Mouse (Mus musculus) heart, postnatal 0 days (tissue): ENCODE measurements at regions not wholly inside any gene's neighbourhood (a gene's known extent, or its start where the extent isn't known, plus 50 kb on each side); places are given as distances from the start of the nearest gene placed in this dataset.

Source experiments
- ATAC-seq: fragments of 200-750 bp; cut with Nextera tagmentation; 2 replicates; pipeline ENCODE4 v1.8.0; 2017; ENCODE audit warnings: low read depth, moderate number of reproducible peaks, moderate library complexity; ENCODE audit not compliant: insufficient read depth
- DNase-seq: peaks from one replicate; pipeline ENCODE4 v3.0.0-alpha.2; 2016; ENCODE audit warnings: low spot score
- H3K27ac ChIP-seq: fragments of 300-500 bp; sonication (generic); 2 replicates; pipeline ENCODE4 v1.5.1; 2014; ENCODE audit warnings: low read depth, mild to moderate bottlenecking
- H3K27me3 ChIP-seq: fragments of 300-500 bp; sonication (generic); 2 replicates; pipeline ENCODE4 v1.6.1; 2014; ENCODE audit warnings: low read length, mixed read lengths; ENCODE audit not compliant: control insufficient read depth, insufficient read depth
- H3K36me3 ChIP-seq: fragments of 300-500 bp; sonication (generic); replicated peaks from 2 replicates; pipeline ENCODE4 v1.6.1; 2014; ENCODE audit warnings: low read length, mixed read lengths; ENCODE audit not compliant: control insufficient read depth, insufficient read depth
- H3K4me1 ChIP-seq: fragments of 300-500 bp; sonication (generic); 2 replicates; pipeline ENCODE4 v1.6.1; 2014; ENCODE audit warnings: antibody characterized with exemption; ENCODE audit not compliant: control insufficient read depth, insufficient read depth
- H3K4me2 ChIP-seq: fragments of 300-500 bp; sonication (generic); 2 replicates; pipeline ENCODE4 v1.6.1; 2014; ENCODE audit warnings: low read depth, mild to moderate bottlenecking, low read length, moderate library complexity
- H3K4me3 ChIP-seq: fragments of 300-500 bp; sonication (generic); 2 replicates; pipeline ENCODE4 v1.5.1; 2014; ENCODE audit warnings: low read depth, low read length
- H3K9ac ChIP-seq: fragments of 300-500 bp; sonication (generic); replicated peaks from 2 replicates; pipeline ENCODE4 v1.6.1; 2014; ENCODE audit warnings: low read depth, low read length, mixed read lengths
- H3K9me3 ChIP-seq: fragments of 300-500 bp; sonication (generic); replicated peaks from 2 replicates; pipeline ENCODE4 v1.6.1; 2016; ENCODE audit warnings: low read length; ENCODE audit not compliant: control insufficient read depth
- CTCF ChIP-seq: IDR thresholded peaks from 2 replicates; pipeline ENCODE4 v1.5.1; 2016; ENCODE audit warnings: antibody characterized with exemption, control low read depth, low read depth
- EP300 ChIP-seq: IDR thresholded peaks from 2 replicates; pipeline ENCODE4 v1.6.1; 2016; ENCODE audit warnings: antibody characterized with exemption, low read depth
- WGBS: fragments of 180-500 bp; shearing (Covaris S2); extraction: QIAGEN DNeasy Blood & Tissue Kit; methylation state at CpG from one replicate; pipeline ENCODE4 v1.1.7; 2014; 5-methylcytosine and 5-hydroxymethylcytosine counted together

- H3K9me3 ChIP-seq = no peaks in the 10 kb centered on the region
- H3K27me3 ChIP-seq = no peaks in the 10 kb centered on the region
- no peak overlapping the region for H3K4me3 ChIP-seq
- H3K9ac ChIP-seq = no peak overlapping the region
- no peak overlapping the region for H3K27ac ChIP-seq
- ATAC-seq (no peak), DNase-seq (no peak)
- no peak overlapping the region for H3K4me2 ChIP-seq
- no peaks in the 10 kb centered on the region for H3K4me1 ChIP-seq
- 62% methylated on average over 2 of the region's 2 CpGs for WGBS
- TF ChIP-seq EP300 (no peak), CTCF (no peak)
- H3K36me3 ChIP-seq = no peaks in the 10 kb centered on the region
Measured at GRCm38 (mm10) chr4:95303337-95303736, 251.3 kb upstream of the Jun start.

- TF ChIP-seq EP300 (no peak), CTCF (no peak)
- 90% methylated on average over 1 of the region's 1 CpGs for WGBS
- no peak overlapping the region for H3K27ac ChIP-seq
- ATAC-seq (no peak), DNase-seq (no peak)
- no peak overlapping the region for H3K4me3 ChIP-seq
- H3K9me3 ChIP-seq = no peaks in the 10 kb centered on the region
- no peaks in the 10 kb centered on the region for H3K4me1 ChIP-seq
- no peak overlapping the region for H3K4me2 ChIP-seq
- no peaks in the 10 kb centered on the region for H3K36me3 ChIP-seq
- H3K9ac ChIP-seq = no peak overlapping the region
- no peaks in the 10 kb centered on the region for H3K27me3 ChIP-seq
Measured at GRCm38 (mm10) chr4:95304006-95304405, 252.0 kb upstream of the Jun start.

- no peak overlapping the region for H3K4me2 ChIP-seq
- no peaks in the 10 kb centered on the region for H3K27me3 ChIP-seq
- no peak for ATAC-seq
- no peaks in the 10 kb centered on the region for H3K9me3 ChIP-seq
- no peaks in the 10 kb centered on the region for H3K36me3 ChIP-seq
- no peak for TF ChIP-seq EP300
- TF ChIP-seq CTCF = no peak
- no peak overlapping the region for H3K9ac ChIP-seq
- WGBS = 85% methylated on average over 2 of the region's 2 CpGs
- H3K4me3 ChIP-seq = no peak overlapping the region
- no peaks in the 10 kb centered on the region for H3K4me1 ChIP-seq
- DNase-seq = no peak
- H3K27ac ChIP-seq = no peak overlapping the region
Measured at GRCm38 (mm10) chr4:95307134-95307533, 250.2 kb upstream of the Fggy start.

- no peak overlapping the region for H3K4me2 ChIP-seq
- TF ChIP-seq CTCF = no peak
- TF ChIP-seq EP300 = no peak
- H3K9ac ChIP-seq = no peak overlapping the region
- no peaks in the 10 kb centered on the region for H3K4me1 ChIP-seq
- no peaks in the 10 kb centered on the region for H3K9me3 ChIP-seq
- H3K27ac ChIP-seq = no peak overlapping the region
- WGBS = 38% methylated on average over 5 of the region's 5 CpGs
- H3K36me3 ChIP-seq = no peaks in the 10 kb centered on the region
- DNase-seq = no peak
- no peak overlapping the region for H3K4me3 ChIP-seq
- no peak for ATAC-seq
- H3K27me3 ChIP-seq = no peaks in the 10 kb centered on the region
Measured at GRCm38 (mm10) chr4:95308469-95308895, 248.8 kb upstream of the Fggy start.

GRCm38 (mm10) chr4:95310410-95310809, 246.9 kb upstream of the Fggy start:
- no peaks in the 10 kb centered on the region for H3K36me3 ChIP-seq
- WGBS = 49% methylated on average over 6 of the region's 6 CpGs
- H3K9ac ChIP-seq = no peak overlapping the region
- no peaks in the 10 kb centered on the region for H3K9me3 ChIP-seq
- TF ChIP-seq CTCF (no peak), EP300 (no peak)
- H3K4me3 ChIP-seq = no peak overlapping the region
- H3K4me2 ChIP-seq = no peak overlapping the region
- H3K27me3 ChIP-seq = no peaks in the 10 kb centered on the region
- DNase-seq (no peak), ATAC-seq (no peak)
- no peak overlapping the region for H3K27ac ChIP-seq
- H3K4me1 ChIP-seq = no peaks in the 10 kb centered on the region

GRCm38 (mm10) chr4:95317821-95318290, 239.5 kb upstream of the Fggy start:
- H3K36me3 ChIP-seq = no peaks in the 10 kb centered on the region
- TF ChIP-seq CTCF = no peak
- peak; percentile 91 for TF ChIP-seq EP300
- ATAC-seq (peak; percentile 96), DNase-seq (peak; percentile 94)
- 12% methylated on average over 3 of the region's 3 CpGs for WGBS
- peaks cover 21% of the 10 kb centered on the region for H3K4me1 ChIP-seq
- peak overlapping the region; percentile 3; the same call in 1 of the 2 replicates for H3K4me2 ChIP-seq
- no peaks in the 10 kb centered on the region for H3K9me3 ChIP-seq
- no peak overlapping the region for H3K4me3 ChIP-seq
- H3K27me3 ChIP-seq = no peaks in the 10 kb centered on the region
- H3K9ac ChIP-seq = no peak overlapping the region
- peak overlapping the region; percentile 68 for H3K27ac ChIP-seq
